Mouse (Mus musculus) heart, postnatal 10 days (tissue): Measurements from ENCODE around the gene Ptgds. TPM values are rescaled to one million over a fixed set of nuclear protein-coding genes. Genes with fewer than 3 reads are reported as not detected.

Experiments
- DNase-seq, 2 experiments: peaks; one replicate each; pipeline ENCODE4 v3.0.0; 2021
- intact Hi-C: fragments of 180-260 bp; cut with DNase I; formaldehyde crosslinking; loops from one replicate; pipeline ENCODE4 v1.15.1; 2025
- total RNA-seq, 2 experiments: library from RNA; stranded (reverse); gene quantifications; 2 replicates each; pipeline ENCODE4 v1.2.3; 2021

Ptgds gene
- total RNA-seq, result 100 to 1,000 TPM in 1 of 2 experiments, 10 to 100 TPM in 1; 75.1 to 110 TPM

DNA sequence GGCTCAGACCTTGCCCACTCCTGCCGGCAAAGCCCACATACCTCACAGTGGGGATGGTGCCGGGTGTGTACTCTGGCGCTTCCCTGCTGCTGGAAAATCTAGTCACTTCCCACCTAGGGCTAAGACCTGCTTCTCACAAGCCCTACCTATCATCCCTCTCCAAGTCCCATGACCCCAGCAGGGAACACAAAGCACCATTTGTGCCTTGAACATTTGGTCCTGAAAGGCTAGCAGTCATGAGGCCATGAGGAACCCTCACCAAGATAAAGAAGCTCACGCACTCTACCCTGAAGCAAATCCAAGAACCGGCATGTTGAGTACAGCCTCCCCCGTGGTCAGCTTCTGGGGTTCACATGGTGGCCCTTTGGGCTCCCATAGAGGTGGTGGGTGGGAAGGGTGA lies at the start of gene Ptgds:
TSS of gene Ptgds (minus strand) at position 78 of the 400 bp plus-strand sequence.
- intact Hi-C loops, result no loop called here
- no peak for DNase-seq

DNA sequence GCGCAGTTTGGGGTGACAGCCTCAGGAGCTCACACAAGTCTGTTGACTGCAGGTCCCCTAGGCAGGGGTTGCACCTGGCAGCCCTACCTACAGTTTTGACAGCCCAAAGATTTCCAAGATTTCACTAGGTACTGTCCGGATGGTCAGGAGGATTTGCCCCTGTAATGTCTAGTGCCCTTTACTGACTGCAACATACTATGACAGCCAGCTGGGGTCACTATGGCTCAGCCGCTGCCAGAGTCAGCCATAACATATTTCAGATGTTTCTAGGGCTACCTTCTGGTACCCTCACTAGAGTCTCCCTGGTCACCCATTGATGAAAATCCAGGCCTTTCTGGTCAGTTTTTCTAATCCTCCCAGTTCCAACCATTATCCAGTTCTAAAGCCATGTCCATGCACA lies 40.1 kb upstream of the Ptgds start:
- intact Hi-C loops, result loop anchor here (1.0 kb wide), 1 partner anchor 40 kb away; no protein-coding TSS in a partner anchor

DNA sequence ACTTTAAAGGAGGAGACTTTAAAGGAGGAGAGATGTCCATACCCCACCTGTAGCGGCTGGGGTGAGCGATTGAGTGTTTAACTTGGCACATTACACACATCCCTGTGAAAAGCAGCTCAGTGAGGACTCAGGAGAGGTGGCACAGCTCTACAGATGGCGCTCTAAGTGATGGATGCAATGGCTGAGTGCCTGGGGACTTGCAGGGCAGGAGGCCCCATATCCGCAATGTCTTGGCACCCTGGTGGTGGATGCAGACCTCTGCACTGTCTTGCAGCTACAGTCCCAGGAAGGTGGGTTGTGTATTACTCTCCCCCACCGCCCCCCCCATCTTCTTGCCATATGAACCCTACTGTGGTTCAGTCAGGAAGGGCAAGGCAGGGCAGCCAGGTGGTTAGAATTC lies 37.1 kb upstream of the Ptgds start:
- peak; percentile 23 to 27 for DNase-seq
- intact Hi-C loops, result no loop called here

More for the DNA sequence above, 40.1 kb upstream of the Ptgds start:
- DNase-seq, result peak in 1 of 2 experiments; percentile 12

DNA sequence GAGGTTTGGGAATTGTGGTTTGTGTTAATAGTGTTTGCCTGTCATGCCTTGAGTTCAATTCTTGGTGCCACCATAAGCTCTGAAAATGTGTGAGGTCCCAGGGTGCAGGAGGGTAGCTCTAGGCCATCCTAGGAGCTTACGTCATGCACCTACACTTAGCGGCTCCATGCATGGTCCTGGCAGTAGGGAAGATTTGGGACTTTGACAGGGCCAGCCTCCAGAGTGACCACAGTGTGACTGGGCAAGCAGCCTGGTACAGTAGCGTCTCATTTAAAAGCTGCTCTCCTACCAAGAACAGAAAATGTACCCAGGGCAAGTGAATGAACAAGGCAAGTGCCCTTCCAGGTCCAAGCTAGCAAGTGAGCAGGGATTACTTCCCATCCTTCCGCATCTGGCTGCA lies 36.0 kb upstream of the Ptgds start:
- DNase-seq, result no peak
- intact Hi-C loops, result no loop called here

DNA sequence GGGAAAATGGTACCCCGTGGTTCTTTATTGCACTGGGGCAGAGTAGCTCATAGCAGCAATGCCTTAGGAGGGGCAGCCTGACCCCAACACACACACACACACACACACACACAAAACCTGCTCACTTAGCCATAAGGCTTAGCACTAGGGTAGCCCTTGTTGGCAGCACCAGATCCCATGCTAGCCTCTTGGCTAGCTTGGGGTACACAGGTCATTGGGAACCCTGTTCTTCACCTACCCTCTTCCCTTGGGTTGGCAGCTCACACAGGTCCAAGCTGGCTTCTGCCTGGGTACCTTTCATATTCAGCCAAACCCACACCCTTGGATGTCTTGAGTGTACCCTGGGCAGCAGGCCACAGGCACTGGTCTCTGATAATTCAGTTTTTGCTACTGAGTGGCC lies 35.2 kb upstream of the Ptgds start:
- intact Hi-C loops, result no loop called here
- no peak for DNase-seq

DNA sequence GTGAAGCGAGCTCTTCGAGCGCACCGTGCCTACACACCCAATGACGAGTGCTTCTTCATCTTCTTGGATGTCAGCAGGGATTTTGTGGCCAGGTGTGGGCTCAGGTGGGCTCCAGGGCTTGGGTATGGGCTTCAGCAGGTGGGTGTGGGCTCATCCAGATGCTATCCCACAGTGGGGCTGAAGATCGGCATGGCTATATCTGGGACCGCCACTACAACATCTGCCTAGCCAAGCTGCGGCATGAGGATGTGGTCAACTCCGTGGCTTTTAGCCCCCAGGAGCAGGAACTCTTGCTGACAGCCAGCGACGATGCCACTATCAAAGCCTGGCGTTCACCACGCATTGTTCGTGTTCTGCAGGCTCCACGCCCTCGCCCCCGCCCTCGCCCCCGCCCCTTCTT lies 34.7 kb upstream of the Ptgds start:
- no peak for DNase-seq
- intact Hi-C loops, result no loop called here

DNA sequence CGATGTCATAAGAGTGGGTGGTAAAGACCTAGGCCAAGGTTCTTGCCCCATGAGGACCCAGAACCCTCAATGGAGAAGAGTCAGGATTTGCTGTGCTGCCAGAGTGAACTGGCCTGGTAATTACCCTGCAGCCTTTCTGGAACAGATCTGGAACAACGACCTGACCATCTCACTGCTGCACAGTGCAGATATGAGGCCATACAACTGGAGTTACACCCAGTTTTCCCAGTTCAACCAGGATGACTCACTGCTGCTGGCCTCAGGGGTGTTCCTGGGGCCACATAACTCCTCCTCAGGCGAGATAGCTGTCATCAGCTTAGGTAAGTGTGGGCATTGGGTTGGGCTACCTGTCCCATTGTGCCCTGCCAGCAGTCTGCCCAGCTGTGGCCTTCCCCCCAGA lies 32.9 kb upstream of the Ptgds start:
- DNase-seq, result no peak

DNA sequence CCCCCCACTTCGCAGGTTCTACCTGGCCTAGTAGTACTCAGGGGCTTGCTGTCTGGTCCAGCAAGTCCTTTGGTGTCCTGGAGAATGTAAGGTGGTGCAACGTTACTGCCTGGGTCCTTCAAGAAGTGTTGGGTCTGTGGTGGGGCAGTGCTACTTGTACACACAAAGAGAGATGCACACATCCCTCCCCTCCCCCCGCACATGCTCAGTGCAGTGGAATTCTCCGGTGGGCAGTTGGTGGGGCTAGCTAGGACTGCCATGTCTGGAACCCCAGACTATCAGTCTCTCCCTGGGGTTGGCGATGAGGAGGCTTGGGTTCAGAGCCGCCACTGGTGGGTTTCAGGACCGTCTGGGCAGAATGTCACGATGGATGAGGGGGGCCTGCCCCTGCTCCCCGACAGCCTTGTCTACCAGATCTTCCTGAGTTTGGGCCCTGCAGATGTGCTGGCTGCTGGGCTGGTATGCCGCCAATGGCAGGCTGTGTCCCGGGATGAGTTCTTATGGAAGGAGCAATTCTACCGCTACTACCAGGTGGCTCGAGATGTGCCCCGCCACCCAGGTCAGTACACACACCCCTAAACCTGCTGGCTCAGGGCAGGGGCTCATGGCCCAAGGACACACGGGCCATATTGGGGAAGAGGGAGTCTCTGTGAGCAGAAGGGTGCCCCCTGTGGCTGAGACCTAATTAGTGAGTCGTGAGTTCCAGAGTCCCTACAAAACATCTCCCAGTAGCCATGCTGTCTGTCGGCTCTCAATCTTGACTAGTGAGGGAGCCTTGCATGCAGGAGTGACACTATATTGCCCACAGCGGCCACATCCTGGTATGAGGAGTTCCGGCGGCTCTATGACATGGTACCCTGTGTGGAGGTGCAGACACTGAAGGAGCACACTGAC lies 32.0 kb upstream of the Ptgds start, which contains the start of gene C8g:
TSS of gene C8g (minus strand) at position 127 of the 894 bp plus-strand sequence.
- intact Hi-C loops, result no loop called here

More for the DNA sequence above, 32.9 kb upstream of the Ptgds start:
- intact Hi-C loops, result no loop called here

DNA sequence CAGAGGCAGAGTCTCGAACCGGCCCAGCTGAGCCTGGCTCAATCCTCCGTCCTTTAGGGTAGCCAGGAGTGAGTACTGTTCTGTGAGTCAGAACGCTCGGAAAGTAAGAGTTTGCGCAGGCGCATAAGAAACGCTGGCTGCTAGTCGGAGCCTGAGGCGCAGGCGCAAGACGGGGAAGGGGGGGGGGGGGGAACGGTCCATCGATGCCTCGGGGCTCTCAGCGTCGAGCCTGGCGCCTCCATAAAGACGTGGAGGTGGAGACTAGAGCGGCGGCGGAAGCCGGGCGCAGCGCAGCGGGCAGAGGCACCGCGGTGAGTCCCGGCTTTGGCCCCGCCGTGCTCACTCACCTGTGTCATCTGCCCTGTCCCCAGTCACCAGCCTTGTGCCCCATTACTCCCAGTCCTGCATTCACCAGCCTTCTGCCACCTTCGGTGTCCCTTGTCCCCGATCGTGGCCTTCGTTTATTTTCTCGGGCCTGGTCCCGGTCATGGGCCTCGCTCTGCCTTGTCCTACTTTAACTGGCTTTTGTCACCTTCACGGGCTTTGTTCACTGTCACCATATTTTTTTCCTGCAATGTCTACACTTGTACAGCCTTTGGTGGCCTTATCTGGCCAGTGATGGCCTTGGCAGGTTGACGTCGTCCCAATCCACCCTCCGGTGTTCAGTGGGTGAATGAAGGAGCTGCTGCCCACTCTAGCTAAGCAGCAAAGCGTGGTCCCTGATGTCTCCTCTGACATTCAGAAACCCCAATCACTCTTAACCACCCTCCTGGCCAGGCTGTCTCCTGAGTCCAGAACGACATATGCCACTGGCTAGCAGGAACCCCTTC lies 30.9 kb upstream of the Ptgds start, which contains the start of gene Fbxw5:
TSS of gene Fbxw5 (plus strand) at position 175 of the 830 bp plus-strand sequence.
- intact Hi-C loops, result no loop called here
- DNase-seq, result peak; percentile 87 to 90

More for the DNA sequence above, 32.0 kb upstream of the Ptgds start, which contains the start of gene C8g:
- peak in 1 of 2 experiments; percentile 21 for DNase-seq

DNA sequence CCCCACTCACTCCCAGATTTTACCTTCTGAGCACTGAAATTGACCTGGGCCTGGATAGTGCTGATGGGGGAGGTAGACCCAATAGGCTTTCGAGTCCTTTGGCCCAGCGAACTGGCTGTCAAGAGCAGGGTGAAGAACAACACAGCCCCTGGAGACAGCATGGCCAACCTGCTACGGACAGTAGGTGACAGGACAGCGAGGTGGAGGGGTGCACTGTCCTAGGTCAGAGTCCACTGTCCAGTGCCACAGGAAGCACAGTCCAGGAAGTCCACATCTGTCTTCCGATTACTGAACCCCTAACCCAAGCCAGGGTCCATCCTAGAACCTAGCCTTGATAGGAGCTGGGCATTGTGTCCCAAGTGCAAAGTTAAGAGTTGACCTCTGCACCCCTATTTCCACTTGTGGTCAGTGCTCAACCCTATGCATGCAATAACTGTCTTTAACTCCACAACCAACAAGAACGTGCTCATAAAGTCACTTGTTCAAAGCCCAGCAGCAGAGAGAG lies 30.3 kb upstream of the Ptgds start:
- peak in 1 of 2 experiments; percentile 18 for DNase-seq
- intact Hi-C loops, result no loop called here

DNA sequence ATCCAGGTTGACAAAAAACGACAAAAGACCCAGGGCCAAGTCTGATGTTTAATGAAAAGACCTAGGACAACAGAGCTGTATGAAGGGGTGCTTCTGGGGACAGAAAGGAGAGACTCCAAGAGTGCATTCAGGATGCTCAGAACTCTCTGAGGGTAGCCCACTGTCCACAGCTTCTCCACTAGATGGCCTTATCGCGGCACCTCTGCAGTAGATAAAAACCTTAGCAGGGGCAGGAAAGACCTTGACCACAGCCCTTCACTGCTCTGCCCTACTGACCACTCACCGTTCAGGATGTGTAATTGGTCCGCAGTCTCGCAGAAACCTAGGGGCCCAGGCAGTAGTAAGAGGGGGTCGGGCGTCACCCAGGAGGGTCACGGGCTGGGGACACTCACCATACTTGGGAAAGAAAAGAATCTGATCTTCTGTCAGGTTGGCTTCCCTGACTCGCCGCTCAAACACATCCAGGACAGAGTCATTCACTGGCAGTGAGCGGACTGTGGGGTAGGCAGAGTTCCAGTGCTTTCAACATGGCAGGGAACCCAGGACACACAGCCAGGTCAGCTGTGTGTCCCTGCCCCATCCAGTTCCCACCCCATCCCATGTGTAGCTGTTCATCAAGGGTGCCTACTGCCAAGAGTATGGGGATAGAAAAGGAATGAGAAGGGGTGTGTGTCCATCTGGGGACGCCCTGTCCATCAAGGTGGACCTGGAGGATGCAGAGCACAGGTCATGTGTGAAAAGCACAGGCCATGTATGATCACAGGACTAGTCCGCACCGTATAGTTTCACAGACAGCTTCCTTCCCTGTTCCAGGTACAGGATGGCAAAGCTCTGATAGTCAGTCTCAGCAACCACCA lies 29.0 kb upstream of the Ptgds start:
- intact Hi-C loops, result loop anchor here (5.0 kb wide), 1 partner anchor 72 kb away; the partner anchor contains the start of gene Abca2
- DNase-seq, result no peak

DNA sequence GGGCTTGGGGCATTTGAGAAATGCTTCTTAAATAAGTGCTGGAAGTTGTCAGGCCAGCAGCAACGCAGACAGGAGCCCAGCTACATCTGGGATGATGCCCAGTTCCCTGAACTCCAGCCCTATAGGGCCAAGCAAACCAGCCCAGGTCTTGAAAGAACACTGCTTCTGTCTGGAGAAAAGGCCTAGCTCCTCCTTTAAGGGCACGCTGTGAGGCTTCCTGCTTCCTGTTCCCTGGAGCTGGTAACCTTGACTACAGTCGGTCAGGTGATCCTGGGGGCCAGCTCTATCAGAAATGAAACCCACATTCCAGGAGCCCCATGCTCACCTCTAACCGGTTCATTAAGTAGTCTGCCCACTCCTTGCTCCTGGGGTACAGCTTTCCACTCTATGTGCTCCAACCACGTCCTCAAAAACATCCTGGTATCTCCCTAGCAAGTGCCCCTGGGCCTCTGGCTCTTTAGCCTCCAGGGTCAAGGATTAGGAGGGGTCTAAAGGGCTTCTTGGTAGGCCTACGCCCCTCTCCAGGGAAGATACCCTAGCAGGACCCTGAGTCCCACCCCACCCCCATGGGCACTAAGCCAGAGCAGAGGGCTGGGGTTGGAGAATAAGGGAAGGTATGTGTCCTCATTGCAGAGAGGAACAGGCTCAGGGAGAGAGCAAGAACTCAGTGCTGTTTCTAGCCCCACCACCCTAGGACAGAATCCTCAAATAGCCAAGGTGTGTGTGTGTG lies 28.2 kb upstream of the Ptgds start:
- intact Hi-C loops, result loop anchor here (5.0 kb wide), 1 partner anchor 71 kb away; the partner anchor contains the start of gene Abca2
- no peak for DNase-seq

DNA sequence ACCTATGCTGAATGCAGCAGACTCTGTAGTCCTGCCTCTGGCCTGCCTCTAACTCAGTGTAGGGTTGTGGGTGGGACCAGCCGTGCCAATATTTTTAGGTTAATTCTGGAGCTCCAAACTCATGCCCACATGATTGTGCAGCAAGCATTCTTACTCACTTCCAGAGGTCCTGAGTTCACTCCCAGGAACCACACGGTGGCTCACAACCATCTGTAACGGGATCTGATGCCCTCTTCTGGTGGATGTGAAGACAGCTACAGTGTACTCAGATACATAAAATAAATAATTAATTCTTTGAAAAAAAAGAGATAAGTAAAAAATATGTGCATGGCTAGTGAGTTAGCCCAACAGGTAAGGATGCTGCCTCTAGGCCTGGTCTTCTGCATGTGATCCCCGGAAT lies 26.6 kb upstream of the Ptgds start:
- intact Hi-C loops, result loop anchor here (5.0 kb wide), 1 partner anchor 69 kb away; the partner anchor contains the start of gene Abca2

DNA sequence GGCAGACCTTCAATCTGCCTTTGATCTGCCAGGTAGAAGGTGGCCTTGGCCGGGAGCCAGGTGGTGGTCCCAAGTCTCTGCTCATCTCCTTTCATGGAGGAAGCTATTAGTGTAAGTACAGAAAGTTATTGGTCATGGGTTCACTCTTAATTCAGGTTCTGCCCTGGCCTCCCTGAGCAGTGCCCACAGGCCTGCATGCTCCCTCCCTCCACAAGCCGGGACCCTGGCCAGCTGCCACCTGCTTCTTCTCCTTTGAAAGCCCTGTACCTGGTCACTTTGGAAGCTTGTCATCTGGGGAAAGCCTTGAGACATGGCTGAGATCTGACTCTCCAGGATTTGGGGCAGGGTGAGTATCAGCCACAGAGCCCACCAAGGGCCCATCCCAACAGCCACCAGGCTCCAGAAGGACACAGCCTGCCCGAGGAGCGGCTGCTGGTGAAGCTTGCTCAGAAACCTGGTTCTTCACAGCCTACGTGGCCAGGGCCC lies 23.7 kb upstream of the Ptgds start, which contains the start of gene Lcn12:
TSS of gene Lcn12 (minus strand) at position 436 of the 486 bp plus-strand sequence.
- DNase-seq, result no peak
- intact Hi-C loops, result no loop called here

More for the DNA sequence above, 26.6 kb upstream of the Ptgds start:
- DNase-seq, result no peak

DNA sequence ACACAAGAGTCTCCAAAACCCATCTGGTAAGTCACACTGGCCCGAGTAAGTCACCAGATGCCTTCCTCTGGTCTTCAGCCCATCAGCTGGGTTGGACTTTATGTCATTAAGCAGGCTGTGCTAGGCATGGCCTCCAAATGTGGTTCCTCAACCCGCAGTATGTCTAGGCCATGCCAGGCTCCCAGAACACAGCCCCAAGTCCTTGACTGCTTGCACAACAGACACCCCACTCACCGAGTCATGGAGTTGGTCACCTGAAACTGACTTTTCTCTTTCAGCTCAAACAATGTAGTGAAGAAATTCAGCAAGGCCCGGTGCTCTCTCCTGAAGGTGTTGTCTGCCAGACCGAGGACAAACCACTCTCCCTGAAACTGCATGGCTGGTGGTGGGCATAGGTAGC lies 23.1 kb upstream of the Ptgds start:
- intact Hi-C loops, result no loop called here
- no peak for DNase-seq

DNA sequence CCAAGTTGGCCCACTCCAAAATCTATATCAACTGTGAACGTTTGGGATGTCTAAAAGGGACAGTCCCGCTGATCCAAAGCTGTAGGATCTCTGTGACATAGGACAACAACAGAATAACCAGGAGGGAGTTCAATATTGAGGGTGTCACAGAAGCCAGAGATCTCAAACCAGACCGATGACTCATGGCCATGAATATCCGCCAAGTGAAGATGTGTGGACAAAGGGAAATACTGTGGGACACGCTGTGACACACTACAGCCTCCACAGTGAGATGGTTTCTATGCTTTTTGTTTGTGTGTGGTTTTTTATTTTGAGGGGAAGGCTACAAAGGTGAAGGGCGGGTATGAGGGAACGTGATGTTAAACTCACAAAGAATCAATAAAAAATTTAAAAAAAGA lies 18.8 kb upstream of the Ptgds start:
- intact Hi-C loops, result no loop called here
- DNase-seq, result no peak

DNA sequence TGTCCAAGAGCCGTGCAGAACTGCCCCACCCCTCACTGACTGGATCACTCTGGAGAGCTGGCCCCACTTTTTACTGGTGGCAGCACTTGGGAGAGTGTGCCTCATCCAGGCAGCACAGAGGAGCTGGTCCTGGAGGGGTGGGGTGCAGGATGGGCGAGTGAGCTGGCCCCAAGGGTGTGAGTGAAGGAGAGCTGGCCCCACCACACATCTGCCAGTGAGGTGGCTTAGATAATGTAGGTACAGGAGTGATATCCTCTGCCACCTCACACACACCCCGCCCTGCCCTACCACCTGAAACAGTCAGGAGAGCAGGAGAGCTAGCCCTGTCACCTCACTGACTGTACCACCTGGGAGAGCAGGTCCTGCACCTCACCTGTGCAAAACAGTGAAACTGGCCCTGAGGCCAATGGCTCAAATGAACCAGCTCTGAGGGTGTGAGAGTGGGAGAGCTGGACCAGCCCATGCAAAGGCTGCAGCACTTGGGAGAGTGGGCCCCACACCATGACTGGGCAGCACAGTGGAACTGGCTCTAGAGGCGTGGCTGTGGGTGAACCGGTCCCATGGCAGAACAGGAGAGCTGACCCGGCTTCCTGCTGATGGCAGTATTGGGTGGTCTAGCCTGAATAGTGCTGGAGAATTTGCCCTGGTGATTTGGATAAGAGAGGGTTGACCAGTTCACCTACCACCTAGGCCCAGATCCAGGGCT lies 18.3 kb upstream of the Ptgds start:
- no peak for DNase-seq
- intact Hi-C loops, result no loop called here
